Mouse (Mus musculus) kidney, adult 9 months (tissue): ENCODE measurements around the gene Gimap1.

Source experiments
- DNase-seq: peaks from one replicate; pipeline ENCODE4 v3.0.0; 2022

Gene Gimap1

DNA sequence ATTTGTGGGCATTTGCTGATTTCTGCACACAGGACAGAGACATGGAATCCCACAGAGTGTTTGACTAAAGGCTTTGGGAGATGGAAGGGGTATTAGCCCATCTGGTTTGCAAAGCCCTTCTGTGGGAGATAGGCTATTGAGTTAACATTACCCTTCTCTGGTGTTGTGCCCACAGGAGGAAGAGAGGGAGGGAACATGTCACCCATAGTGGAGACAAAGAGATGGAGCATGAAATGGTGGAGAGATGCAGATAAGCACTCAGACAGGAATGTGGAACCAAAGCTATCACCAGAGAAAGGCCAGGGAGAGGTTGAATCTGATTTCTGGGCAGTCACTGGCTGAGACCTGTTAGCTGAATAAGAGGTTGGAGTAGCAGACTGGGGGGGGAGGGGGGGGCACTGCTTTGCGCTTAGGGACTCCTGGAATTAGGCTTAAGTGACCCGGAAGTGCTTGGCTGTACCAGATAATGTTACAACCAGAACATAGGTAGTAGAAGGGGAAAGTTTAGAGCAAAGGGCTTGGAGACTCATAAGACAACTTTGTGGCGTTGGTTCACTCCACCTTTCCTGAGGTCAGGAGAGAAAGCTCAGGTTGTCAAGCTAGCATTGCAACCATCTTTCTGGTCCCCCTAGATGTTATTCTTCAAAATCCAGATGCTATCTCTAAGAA lies 1.8 kb downstream of the Gimap1 start:
- DNase-seq, result no peak

DNA sequence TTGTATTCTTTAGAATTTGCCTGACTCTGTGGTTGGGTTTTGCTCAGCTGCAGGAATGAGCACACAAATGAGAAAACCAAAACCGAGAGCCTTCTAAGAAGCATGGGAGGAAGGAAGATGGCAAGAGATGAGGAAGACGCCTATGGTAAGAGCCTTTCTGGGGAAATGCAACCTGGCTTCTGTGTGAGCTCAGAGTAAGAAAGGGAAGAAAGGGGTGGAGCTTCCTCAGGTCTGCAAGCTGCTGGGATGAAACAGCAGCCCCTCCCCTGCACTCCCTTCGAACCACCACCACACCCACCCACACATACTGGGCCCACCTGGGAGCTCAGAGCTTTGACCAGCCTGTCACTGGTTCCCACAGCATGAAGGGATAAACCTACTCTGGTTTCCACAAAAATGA lies 2.4 kb downstream of the Gimap1 start:
- DNase-seq, result no peak

GRCm38 (mm10) chr6:48741711-48742206 lies 2.9 kb downstream of the Gimap1 start:
- DNase-seq, result peak; percentile 83

DNA sequence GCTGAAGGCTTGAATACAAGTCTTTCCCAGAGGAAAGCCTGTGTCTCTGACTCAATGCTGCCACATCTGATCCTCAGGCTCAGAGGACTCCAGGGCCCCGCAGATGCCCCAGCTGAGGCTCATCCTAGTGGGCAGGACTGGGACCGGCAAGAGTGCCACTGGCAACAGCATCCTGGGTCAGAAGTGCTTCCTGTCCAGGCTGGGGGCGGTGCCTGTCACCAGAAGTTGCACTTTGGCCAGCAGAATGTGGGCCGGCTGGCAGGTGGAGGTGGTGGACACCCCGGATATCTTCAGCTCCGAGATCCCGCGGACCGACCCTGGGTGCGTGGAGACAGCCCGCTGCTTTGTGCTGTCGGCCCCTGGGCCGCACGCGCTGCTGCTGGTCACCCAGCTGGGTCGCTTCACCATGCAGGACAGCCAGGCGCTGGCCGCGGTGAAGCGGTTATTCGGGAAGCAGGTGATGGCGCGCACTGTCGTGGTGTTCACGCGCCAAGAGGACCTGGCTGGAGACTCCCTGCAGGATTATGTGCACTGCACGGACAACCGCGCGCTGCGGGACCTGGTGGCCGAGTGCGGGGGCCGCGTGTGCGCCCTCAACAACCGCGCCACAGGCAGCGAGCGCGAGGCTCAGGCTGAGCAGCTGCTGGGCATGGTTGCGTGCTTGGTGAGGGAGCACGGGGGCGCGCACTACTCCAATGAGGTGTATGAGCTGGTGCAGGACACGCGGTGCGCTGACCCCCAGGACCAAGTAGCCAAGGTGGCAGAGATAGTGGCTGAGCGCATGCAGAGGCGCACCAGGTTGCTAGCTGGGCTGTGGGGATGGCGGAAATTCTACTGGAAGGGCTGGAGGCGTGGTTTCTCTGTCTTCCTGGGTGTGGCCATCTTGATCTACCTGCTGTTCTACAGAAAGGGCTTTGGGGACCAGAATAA lies 3.8 kb downstream of the Gimap1 start:
- peak; percentile 94 for DNase-seq

- DNase-seq, result no peak
Measured at GRCm38 (mm10) chr6:48745490-48745889, 6.6 kb downstream of the Gimap1 start.

GRCm38 (mm10) chr6:48745959-48746889 lies 7.4 kb downstream of the Gimap1 start, which contains the start of gene Gimap5:
Gimap5 (plus strand) TSS chr6:48746197.
- DNase-seq, result peak; percentile 78

DNA sequence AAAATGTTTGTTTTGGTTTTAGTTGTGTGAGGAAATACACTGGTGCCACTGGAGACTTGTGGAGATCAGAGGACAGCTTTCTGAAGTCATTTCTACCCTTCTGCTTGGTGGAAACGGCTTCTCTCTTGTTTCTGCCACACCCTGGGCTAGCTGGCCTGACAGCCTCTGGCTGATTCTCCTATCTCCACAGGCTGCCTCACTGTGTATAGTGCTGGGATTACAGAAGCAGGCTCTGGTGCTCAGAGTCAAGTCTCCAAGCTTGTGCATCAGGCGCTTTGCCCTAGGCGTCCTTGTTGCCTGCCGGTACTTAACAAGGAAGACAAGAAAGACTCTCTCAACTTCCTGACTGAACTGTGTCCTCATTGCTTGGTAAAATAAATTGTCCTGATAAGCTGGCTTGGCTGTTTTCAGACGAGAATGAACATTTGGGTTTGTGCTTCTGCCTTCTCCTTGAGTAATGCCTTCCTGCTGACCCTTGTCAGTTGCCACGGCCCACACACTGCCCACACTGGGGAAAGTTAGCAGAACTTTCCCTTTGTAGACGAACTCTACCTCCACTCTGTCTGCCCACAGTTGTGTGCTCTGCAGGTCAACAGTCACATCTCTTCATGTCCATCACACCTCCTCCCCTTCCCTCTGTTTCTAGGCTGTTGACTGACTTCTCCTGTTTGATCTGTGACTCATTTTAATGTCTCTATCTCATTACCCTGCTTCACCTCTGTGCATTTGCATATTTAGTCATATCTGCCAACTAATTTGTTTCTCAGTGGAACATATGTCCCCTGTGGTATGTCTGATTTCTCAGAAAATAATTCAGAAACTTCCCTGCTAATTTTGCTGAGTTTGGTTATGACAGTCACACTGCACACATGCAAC lies 8.5 kb downstream of the Gimap1 start:
- peak; percentile 50 for DNase-seq

- no peak for DNase-seq
Measured at GRCm38 (mm10) chr6:48763567-48764270, 24.9 kb downstream of the Gimap1 start.

DNA sequence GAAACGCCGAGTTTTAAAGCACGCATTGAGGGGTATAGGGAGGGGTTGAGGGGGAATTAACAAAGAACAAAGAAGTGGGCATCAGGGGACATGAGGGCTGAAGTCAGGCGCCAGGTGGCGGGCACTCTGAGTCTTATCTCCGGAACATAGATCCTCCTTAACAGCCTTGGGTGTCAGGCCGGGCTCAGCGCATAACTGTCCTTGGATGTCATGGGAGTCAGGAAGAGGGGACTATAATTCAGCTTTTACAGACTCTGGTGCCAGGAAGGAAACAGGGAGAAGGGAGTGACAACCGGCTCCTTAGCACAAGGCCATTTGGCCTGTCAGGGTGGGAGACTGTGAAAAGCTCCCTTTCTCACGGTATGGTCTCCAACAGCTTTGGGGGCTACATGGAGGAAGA lies 25.6 kb downstream of the Gimap1 start:
- peak; percentile 46 for DNase-seq

DNA sequence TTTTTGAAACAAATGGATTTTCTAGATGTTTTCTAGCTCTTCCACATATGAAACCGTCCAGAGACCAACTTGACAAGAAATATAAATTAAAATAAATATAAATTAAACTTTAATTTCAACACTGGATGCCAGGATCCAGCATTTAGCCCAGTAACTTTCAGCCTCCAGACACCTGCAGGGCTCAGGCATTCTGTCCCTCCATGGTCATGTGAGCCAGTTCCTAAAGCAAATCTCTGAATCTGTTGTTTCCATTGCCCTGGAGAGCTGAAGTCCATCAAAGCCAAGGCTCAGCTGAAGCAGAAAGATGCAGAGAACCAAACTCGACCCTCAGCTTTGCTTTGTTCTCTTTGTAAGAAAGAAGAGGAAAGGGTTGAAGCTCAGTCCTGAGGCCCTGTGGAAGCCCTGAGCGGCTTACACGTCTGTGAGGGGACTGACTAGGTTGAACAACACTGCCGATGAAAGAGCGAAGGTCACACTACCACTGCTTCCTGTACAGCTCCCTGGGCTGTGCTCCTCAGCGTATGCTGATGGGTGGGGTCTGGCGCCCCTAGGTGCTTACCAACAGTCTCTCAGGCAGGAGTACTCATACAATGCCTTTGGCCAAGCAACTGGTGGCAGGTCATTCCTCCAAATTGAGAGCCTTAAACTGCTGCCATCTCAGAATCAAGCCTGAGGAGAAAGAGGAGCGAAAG lies 29.5 kb downstream of the Gimap1 start:
- DNase-seq, result no peak

- DNase-seq, result no peak
Measured at GRCm38 (mm10) chr6:48768933-48769332, 30.1 kb downstream of the Gimap1 start.

GRCm38 (mm10) chr6:48770696-48771095 lies 31.8 kb downstream of the Gimap1 start, which contains the start of gene Gimap3:
Gimap3 (minus strand) TSS chr6:48770851.
- DNase-seq, result no peak

- DNase-seq, result peak; percentile 91
Measured at GRCm38 (mm10) chr6:48772030-48772429, 33.2 kb downstream of the Gimap1 start.

DNA sequence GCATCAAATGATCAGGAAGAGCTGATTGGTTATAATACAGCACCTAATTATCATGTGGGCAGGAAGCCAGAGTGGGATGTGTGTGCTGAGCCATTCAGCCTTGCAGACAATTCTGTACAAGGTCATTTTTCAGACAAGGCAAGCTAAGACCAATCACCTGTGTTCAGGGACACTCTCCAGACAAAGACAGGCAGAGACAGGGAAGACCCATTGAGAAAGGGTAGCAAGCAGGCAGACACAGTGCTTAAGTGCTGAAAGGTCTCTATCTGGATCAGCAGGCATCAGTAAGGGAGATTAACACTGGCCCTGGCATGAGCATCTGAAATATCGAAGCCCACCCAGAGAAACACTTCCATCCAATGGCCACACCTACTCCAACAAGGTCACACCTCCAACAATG lies 45.6 kb downstream of the Gimap1 start:
- DNase-seq, result no peak

GRCm38 (mm10) chr6:48785189-48785588 lies 46.3 kb downstream of the Gimap1 start:
- DNase-seq, result peak; percentile 74

DNA sequence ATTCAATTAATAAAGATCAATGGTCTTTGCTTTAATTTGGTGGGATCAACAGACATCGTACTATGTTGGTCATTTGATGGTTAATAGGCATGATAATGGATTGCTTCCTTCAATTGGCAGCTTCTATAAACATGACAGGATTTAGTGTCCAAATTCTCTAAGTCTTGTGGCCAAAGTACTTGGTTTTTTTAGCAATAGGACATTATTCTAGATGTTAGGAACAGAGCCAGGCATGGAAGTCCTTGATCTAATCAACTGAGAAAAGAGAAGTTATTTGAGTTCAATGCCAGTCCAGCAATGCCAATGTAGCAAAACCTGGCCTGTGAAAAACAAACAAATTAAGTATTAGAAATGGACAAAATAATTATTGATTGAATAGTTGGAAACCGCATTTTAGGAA lies 46.7 kb downstream of the Gimap1 start:
- DNase-seq, result no peak

- DNase-seq, result no peak
Measured at GRCm38 (mm10) chr6:48787867-48788266, 49.0 kb downstream of the Gimap1 start.
